In genomic region chr12:5246193-5246621, GRCm38 (mm10) we compare ENCODE assay signal across 12 mouse cellular contexts.
DNase-seq lines count a peak whose midpoint lies in the region; ATAC-seq and TF ChIP-seq lines count a peak whose summit lies in the region.
"Had no signal": no experiment of that assay in that cellular context is flagged by ENCODE, and none has a peak within 500 bp of the region (broad histone marks: within the 10 kb centered on the region; RNA-seq: fewer than 3 reads in every experiment).

No protein-coding gene starts in this region.

- H3K4me2 ChIP-seq in forebrain, embryonic 14.5 days (ENCODE audit: low read length): no peak overlapping the region
- H3K4me2 ChIP-seq in forebrain, embryonic 12.5 days: no peak overlapping the region
- H3K4me2 ChIP-seq in neural tube, embryonic 15.5 days: no peak overlapping the region

- no peaks in the 10 kb centered on the region for H3K36me3 ChIP-seq in forebrain, embryonic 14.5 days (ENCODE audit: control insufficient read depth, insufficient read depth, low read length)
- H3K36me3 ChIP-seq in forebrain, embryonic 12.5 days (replicated peaks): no peaks in the 10 kb centered on the region
- no peaks in the 10 kb centered on the region for H3K36me3 ChIP-seq in neural tube, embryonic 15.5 days

- no peak for TF ChIP-seq CTCF in layer of hippocampus, adult 2 months (conservative IDR thresholded peaks at IDR 0.05)

- H3K9me3 ChIP-seq in forebrain, embryonic 14.5 days (replicated peaks; ENCODE audit: control insufficient read depth, low read length): no peaks in the 10 kb centered on the region
- no peaks in the 10 kb centered on the region for H3K9me3 ChIP-seq in forebrain, embryonic 12.5 days
- H3K9me3 ChIP-seq in neural tube, embryonic 15.5 days (replicated peaks): no peaks in the 10 kb centered on the region

- peaks cover 21% of the 10 kb centered on the region for H3K4me1 ChIP-seq in forebrain, embryonic 14.5 days (ENCODE audit: control insufficient read depth, insufficient read depth, low read length)
- H3K4me1 ChIP-seq in forebrain, embryonic 12.5 days: peaks cover 30% of the 10 kb centered on the region
- peaks cover 40% of the 10 kb centered on the region for H3K4me1 ChIP-seq in neural tube, embryonic 15.5 days

- H3K4me3 ChIP-seq in forebrain, embryonic 14.5 days (ENCODE audit: low read depth, low read length): no peak overlapping the region
- H3K4me3 ChIP-seq in forebrain, embryonic 12.5 days (replicated peaks): no peak overlapping the region
- H3K4me3 ChIP-seq in layer of hippocampus, adult 2 months: no peak overlapping the region
- no peak overlapping the region for H3K4me3 ChIP-seq in neural tube, embryonic 15.5 days (replicated peaks)

- peak overlapping the region; percentile 17; the same call in 1 of the 2 replicates for H3K27ac ChIP-seq in forebrain, embryonic 14.5 days (ENCODE audit: low read depth, low read length)
- no peak overlapping the region for H3K27ac ChIP-seq in forebrain, embryonic 12.5 days
- peak overlapping the region; percentile 78 for H3K27ac ChIP-seq in layer of hippocampus, adult 2 months
- peak overlapping the region; percentile 66; the same call in 1 of the 2 replicates for H3K27ac ChIP-seq in neural tube, embryonic 15.5 days (replicated peaks)

- ATAC-seq in forebrain, embryonic 14.5 days: no peak
- no peak for ATAC-seq in forebrain, embryonic 12.5 days (ENCODE audit: low FRiP score)
- 0 out of 2 replicates have a peak, but pooled peaks have one; percentile 18 for ATAC-seq in neural tube, embryonic 15.5 days (ENCODE audit: low FRiP score)
- no peak for ATAC-seq in monocyte, adult 5-6 weeks (replicated peaks; ENCODE audit: insufficient number of reproducible peaks, low FRiP score, low TSS enrichment, poor library complexity, severe bottlenecking)
- ATAC-seq: forebrain, postnatal 0 days; Patski had no signal

- no peak overlapping the region for H3K9ac ChIP-seq in forebrain, embryonic 14.5 days (ENCODE audit: low read length)
- no peak overlapping the region for H3K9ac ChIP-seq in forebrain, embryonic 12.5 days
- H3K9ac ChIP-seq in neural tube, embryonic 15.5 days (replicated peaks): no peak overlapping the region
- H3K9ac ChIP-seq: forebrain, postnatal 0 days had no signal

- H3K27me3 ChIP-seq in forebrain, embryonic 14.5 days (replicated peaks; ENCODE audit: control insufficient read depth, insufficient read depth, low read length): no peaks in the 10 kb centered on the region
- H3K27me3 ChIP-seq in forebrain, embryonic 12.5 days: no peaks in the 10 kb centered on the region
- no peaks in the 10 kb centered on the region for H3K27me3 ChIP-seq in neural tube, embryonic 15.5 days (replicated peaks)
- H3K27me3 ChIP-seq: Patski had no signal

- DNase-seq in forebrain, embryonic 14.5 days (ENCODE audit: low spot score): no peak
- no peak for DNase-seq in layer of hippocampus, adult 2 months (ENCODE audit: low spot score in 2 of 2)
- DNase-seq in layer of hippocampus, adult 8-10 months (ENCODE audit: low spot score in 2 of 2): no peak
- peak; percentile 80 for DNase-seq in adrenal gland, postnatal 36 days
- DNase-seq in liver: no peak
- DNase-seq: forebrain, postnatal 0 days; kidney, adult 18-20 months; lung, postnatal 10 days had no signal

- WGBS in forebrain, embryonic 14.5 days: 90% methylated on average over 9 of the region's 9 CpGs
- WGBS in forebrain, embryonic 12.5 days: 92% methylated on average over 9 of the region's 9 CpGs
- WGBS in neural tube, embryonic 15.5 days: 69% methylated on average over 9 of the region's 9 CpGs

Comparison
In these comparisons a context has a peak if more than half of its experiments do, and no peak if none do; other contexts are left out.
1. DNase-seq: peak in adrenal gland, postnatal 36 days (2 of 2); none in forebrain, embryonic 14.5 days (single experiment), layer of hippocampus, adult 2 months (0 of 2), layer of hippocampus, adult 8-10 months (0 of 2) and liver (single experiment).